Mouse (Mus musculus) embryonic facial prominence, embryonic 10.5 days (tissue): ENCODE results near the gene Olfr1145. TPM values are rescaled to one million over a fixed set of nuclear protein-coding genes. Genes with fewer than 3 reads are reported as not detected.

Source experiments
- DNase-seq: peaks from one replicate; pipeline ENCODE4 v3.0.0-alpha.2; 2017; ENCODE audit warnings: low spot score
- H3K27ac ChIP-seq: fragments of 300-500 bp; sonication (generic); replicated peaks from 2 replicates; pipeline ENCODE4 v1.5.1; 2016; ENCODE audit warnings: mild to moderate bottlenecking
- H3K27me3 ChIP-seq: fragments of 300-500 bp; sonication (generic); replicated peaks from 2 replicates; pipeline ENCODE4 v1.6.1; 2016; ENCODE audit warnings: low read depth, mild to moderate bottlenecking; ENCODE audit not compliant: poor library complexity, severe bottlenecking
- H3K36me3 ChIP-seq: fragments of 300-500 bp; sonication (generic); replicated peaks from 2 replicates; pipeline ENCODE4 v1.6.1; 2016; ENCODE audit warnings: mild to moderate bottlenecking, moderate library complexity
- H3K4me1 ChIP-seq: fragments of 300-500 bp; sonication (generic); 2 replicates; pipeline ENCODE4 v1.6.1; 2016
- H3K4me3 ChIP-seq: fragments of 300-500 bp; sonication (generic); 2 replicates; pipeline ENCODE4 v1.5.1; 2016; ENCODE audit warnings: mild to moderate bottlenecking, moderate library complexity
- H3K9me3 ChIP-seq: fragments of 300-500 bp; sonication (generic); 2 replicates; pipeline ENCODE4 v1.6.1; 2016; ENCODE audit warnings: mild to moderate bottlenecking
- WGBS: fragments of 180-500 bp; shearing (Covaris S2); methylation state at CpG from one replicate; pipeline ENCODE4 v1.1.7; 2016; 5-methylcytosine and 5-hydroxymethylcytosine counted together
- polyA plus RNA-seq: library from polyadenylated mRNA; unstranded; fragments of >200 nt; fragmentation: Nextera tagmentation; extraction: Ambion mirVana; gene quantifications from 2 replicates; pipeline ENCODE4 v1.2.1, GENCODE M21; 2016

Olfr1145 gene
- not detected in 2 replicates for polyA plus RNA-seq

DNA sequence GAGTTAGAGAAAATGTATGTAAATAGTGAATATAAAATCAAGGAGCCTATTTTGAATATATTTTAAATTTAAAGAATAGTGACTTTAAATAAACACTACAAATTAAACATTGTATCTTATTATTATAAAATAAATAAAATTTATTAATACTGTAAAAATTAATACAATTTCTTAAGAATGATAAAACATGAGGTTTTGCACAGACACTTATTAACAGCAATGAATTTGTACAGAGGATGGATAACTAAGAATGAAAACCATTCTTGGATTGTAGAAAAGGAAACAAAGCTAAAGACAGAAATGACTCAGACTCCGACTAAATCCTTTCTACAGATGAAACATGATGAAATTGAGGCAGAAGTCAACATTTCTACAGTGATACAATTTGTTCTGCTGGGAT, at the start of gene Olfr1145:
TSS of gene Olfr1145 (plus strand) at position 301 of the 400 bp plus-strand sequence.
- Histone ChIP-seq H3K4me3 (no peak within 1 kb of the TSS), H3K27ac (no peak within 1 kb of the TSS), H3K36me3 (no peaks in the 10 kb centered on the region), H3K27me3 (no peaks in the 10 kb centered on the region), H3K4me1 (no peaks in the 10 kb centered on the region), H3K9me3 (no peaks in the 10 kb centered on the region)
- WGBS: 90% methylated on average over 1 of the region's 1 CpGs
- no peak for DNase-seq

GRCm38 (mm10) chr2:87776143-87776542, 33.5 kb upstream of the Olfr1145 start:
- Histone ChIP-seq H3K36me3 (no peaks in the 10 kb centered on the region), H3K4me3 (no peak overlapping the region), H3K4me1 (no peaks in the 10 kb centered on the region), H3K27ac (no peak overlapping the region), H3K9me3 (no peaks in the 10 kb centered on the region), H3K27me3 (no peaks in the 10 kb centered on the region)
- no peak for DNase-seq
- 57% methylated on average over 1 of the region's 1 CpGs for WGBS

DNA sequence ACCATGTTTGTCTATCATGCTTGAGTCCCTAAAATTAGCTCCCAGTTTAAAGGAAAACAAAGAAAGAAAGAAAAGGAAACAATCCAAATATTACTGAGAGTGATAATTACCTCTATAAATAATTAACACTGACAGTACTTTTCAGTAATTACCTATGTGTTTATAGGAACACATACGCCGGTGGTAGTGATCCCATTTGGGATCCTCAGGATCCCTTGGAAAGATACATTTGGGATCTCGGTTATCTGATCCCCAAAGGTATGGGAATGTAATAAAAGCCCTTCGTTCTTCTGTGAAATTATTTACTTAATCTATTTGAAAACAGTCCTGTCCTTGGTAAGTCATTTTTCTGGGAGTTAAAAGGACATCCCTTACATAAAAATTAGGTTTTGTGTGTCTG, 30.4 kb upstream of the Olfr1145 start, which contains the start of gene Olfr152:
TSS of gene Olfr152 (plus strand) at position 301 of the 400 bp plus-strand sequence.
- WGBS: 85% methylated on average over 4 of the region's 4 CpGs
- Histone ChIP-seq H3K36me3 (no peaks in the 10 kb centered on the region), H3K9me3 (no peaks in the 10 kb centered on the region), H3K27ac (no peak within 1 kb of the TSS), H3K27me3 (no peaks in the 10 kb centered on the region), H3K4me1 (no peaks in the 10 kb centered on the region), H3K4me3 (no peak within 1 kb of the TSS)
- DNase-seq: no peak

DNA sequence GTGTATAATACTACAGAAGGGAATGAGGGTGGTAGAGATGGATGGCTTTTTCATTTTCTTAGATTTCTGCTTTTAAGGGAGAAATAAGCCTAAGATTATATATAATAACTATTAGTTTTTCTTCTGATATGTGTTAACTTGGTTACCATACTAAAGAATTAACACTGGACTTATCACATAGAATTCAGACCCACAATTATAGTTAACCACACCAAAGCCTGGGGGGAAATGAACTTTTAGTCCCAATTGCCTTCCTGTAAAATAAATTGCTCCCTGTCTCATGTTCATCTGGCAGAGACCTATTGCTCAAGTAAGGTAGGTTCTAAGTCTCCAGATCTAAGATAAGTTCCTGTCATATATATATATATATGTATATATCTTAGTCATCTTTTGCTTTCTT, 9.3 kb upstream of the Olfr1145 start, which contains the start of gene Olfr1143:
TSS of gene Olfr1143 (plus strand) at position 301 of the 400 bp plus-strand sequence.
- H3K36me3 ChIP-seq: no peaks in the 10 kb centered on the region
- H3K27ac ChIP-seq: no peak within 1 kb of the TSS
- H3K9me3 ChIP-seq: no peaks in the 10 kb centered on the region
- no peak for DNase-seq
- H3K4me1 ChIP-seq: no peaks in the 10 kb centered on the region
- H3K27me3 ChIP-seq: no peaks in the 10 kb centered on the region
- H3K4me3 ChIP-seq: no peak within 1 kb of the TSS

- Histone ChIP-seq H3K4me3 (no peak within 1 kb of the TSS), H3K36me3 (no peaks in the 10 kb centered on the region), H3K4me1 (no peaks in the 10 kb centered on the region), H3K27me3 (no peaks in the 10 kb centered on the region), H3K27ac (no peak within 1 kb of the TSS), H3K9me3 (no peaks in the 10 kb centered on the region)
- 92% methylated on average over 1 of the region's 1 CpGs for WGBS
- DNase-seq: no peak
Observed at GRCm38 (mm10) chr2:87830233-87830632, 20.6 kb downstream of the Olfr1145 start, which contains the start of gene Olfr1148. Gene Olfr1148, plus strand, starts transcription at chr2:87830533.

DNA sequence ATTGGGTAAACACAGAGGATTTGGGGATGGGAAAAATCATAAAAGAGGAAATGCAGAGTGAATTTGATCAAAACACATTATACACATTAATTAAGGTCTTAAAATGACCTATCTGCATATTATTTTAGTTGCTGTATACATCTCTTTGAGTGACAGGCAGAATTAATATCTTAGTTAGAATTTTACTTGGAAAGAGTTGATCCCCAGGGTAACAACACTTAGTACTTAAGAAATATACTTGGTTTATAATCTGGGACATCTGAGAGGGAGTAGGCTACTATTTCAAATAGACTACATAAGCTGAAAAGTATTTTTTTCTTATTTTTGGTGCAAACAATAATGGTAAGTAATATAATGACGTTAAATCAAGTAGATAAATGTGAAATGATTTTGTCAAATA, 34.1 kb downstream of the Olfr1145 start, which contains the start of gene Olfr1150-ps1:
TSS of gene Olfr1150-ps1 (plus strand) at position 301 of the 400 bp plus-strand sequence.
- no peaks in the 10 kb centered on the region for H3K9me3 ChIP-seq
- WGBS: 86% methylated on average over 1 of the region's 1 CpGs

GRCm38 (mm10) chr2:87855562-87855961, 45.9 kb downstream of the Olfr1145 start, which contains the start of gene Olfr1151:
Gene Olfr1151, plus strand, starts transcription at chr2:87855862.
- 80% methylated on average over 1 of the region's 1 CpGs for WGBS
- H3K4me3 ChIP-seq: no peak within 1 kb of the TSS
- H3K27me3 ChIP-seq: no peaks in the 10 kb centered on the region
- no peaks in the 10 kb centered on the region for H3K9me3 ChIP-seq
- H3K36me3 ChIP-seq: no peaks in the 10 kb centered on the region
- DNase-seq: no peak
- no peaks in the 10 kb centered on the region for H3K4me1 ChIP-seq
- H3K27ac ChIP-seq: no peak within 1 kb of the TSS

More for the DNA sequence above, 34.1 kb downstream of the Olfr1145 start, which contains the start of gene Olfr1150-ps1:
- H3K27ac ChIP-seq: no peak within 1 kb of the TSS
- no peaks in the 10 kb centered on the region for H3K27me3 ChIP-seq
- no peaks in the 10 kb centered on the region for H3K36me3 ChIP-seq
- H3K4me1 ChIP-seq: no peaks in the 10 kb centered on the region
- H3K4me3 ChIP-seq: no peak within 1 kb of the TSS
- no peak for DNase-seq

Other genes starting within 250 kb of the Olfr1145 start
- gene Olfr1129, start 235.9 kb upstream of the Olfr1145 start, polyA plus RNA-seq: not detected in 2 replicates
- gene Olfr1130, start 203.6 kb upstream of the Olfr1145 start, polyA plus RNA-seq: not detected in 2 replicates
- gene Olfr1131, start 182.7 kb upstream of the Olfr1145 start, polyA plus RNA-seq: not detected in 2 replicates
- gene Olfr1132, start 172.3 kb upstream of the Olfr1145 start, polyA plus RNA-seq: not detected in 2 replicates
- gene Olfr1133, start 162.4 kb upstream of the Olfr1145 start, polyA plus RNA-seq: not detected in 2 replicates
- not detected in 2 replicates for gene Olfr1134, start 151.4 kb upstream of the Olfr1145 start, polyA plus RNA-seq
- gene Olfr1135, start 136.2 kb upstream of the Olfr1145 start, polyA plus RNA-seq: not detected in 2 replicates
- gene Olfr1136, start 115.9 kb upstream of the Olfr1145 start, polyA plus RNA-seq: not detected in 2 replicates
- gene Olfr1137, start 96.6 kb upstream of the Olfr1145 start, polyA plus RNA-seq: not detected in 2 replicates
- gene Olfr1138, start 69.8 kb upstream of the Olfr1145 start, polyA plus RNA-seq: not detected in 2 replicates
- not detected in 2 replicates for gene Olfr1140, start 66.1 kb upstream of the Olfr1145 start, polyA plus RNA-seq
- not detected in 2 replicates for gene Olfr1141, start 55.8 kb upstream of the Olfr1145 start, polyA plus RNA-seq
- gene Olfr152, start 30.3 kb upstream of the Olfr1145 start, polyA plus RNA-seq: not detected in 2 replicates
- gene Olfr1143, start 9.2 kb upstream of the Olfr1145 start, polyA plus RNA-seq: not detected in 2 replicates
- not detected in 2 replicates for gene Olfr1148, start 20.7 kb downstream of the Olfr1145 start, polyA plus RNA-seq
- not detected in 2 replicates for gene Olfr1150-ps1, start 34.2 kb downstream of the Olfr1145 start, polyA plus RNA-seq
- not detected in 2 replicates for gene Olfr1151, start 46.0 kb downstream of the Olfr1145 start, polyA plus RNA-seq
- not detected in 2 replicates for gene Olfr1152, start 56.7 kb downstream of the Olfr1145 start, polyA plus RNA-seq
- not detected in 2 replicates for gene Olfr1153, start 85.1 kb downstream of the Olfr1145 start, polyA plus RNA-seq
- not detected in 2 replicates for gene Olfr1154, start 95.3 kb downstream of the Olfr1145 start, polyA plus RNA-seq
- not detected in 2 replicates for gene Olfr1155, start 135.3 kb downstream of the Olfr1145 start, polyA plus RNA-seq
- gene Olfr1156, start 143.3 kb downstream of the Olfr1145 start, polyA plus RNA-seq: not detected in 2 replicates
- not detected in 2 replicates for gene Olfr1157, start 158.5 kb downstream of the Olfr1145 start, polyA plus RNA-seq
- not detected in 2 replicates for gene Olfr74, start 164.8 kb downstream of the Olfr1145 start, polyA plus RNA-seq
- gene Olfr1158, start 180.3 kb downstream of the Olfr1145 start, polyA plus RNA-seq: not detected in 2 replicates
- gene Olfr1160, start 198.4 kb downstream of the Olfr1145 start, polyA plus RNA-seq: not detected in 2 replicates
- not detected in 2 replicates for gene Olfr1161, start 213.0 kb downstream of the Olfr1145 start, polyA plus RNA-seq
- 0.05 TPM in 1 of 2 replicates, not detected in the other for gene Olfr73, start 227.9 kb downstream of the Olfr1145 start, polyA plus RNA-seq
- gene Olfr1162, start 241.3 kb downstream of the Olfr1145 start, polyA plus RNA-seq: not detected in 2 replicates